Mouse (Mus musculus) C2C12 (cell line): ENCODE data around the gene Plin3. TPM values are rescaled to one million over a fixed set of nuclear protein-coding genes. Genes with fewer than 3 reads are reported as not detected.

ENCODE experiments used
- H3K27me3 ChIP-seq: one replicate; pipeline ENCODE4 v1.6.1; 2011; ENCODE audit not compliant: control insufficient read depth, insufficient read depth, insufficient read length
- H3K36me3 ChIP-seq: one replicate; pipeline ENCODE4 v1.6.1; 2011; ENCODE audit not compliant: control insufficient read depth, insufficient read depth
- H3K4me3 ChIP-seq: one replicate; pipeline ENCODE4 v1.5.1; 2011; ENCODE audit warnings: mild to moderate bottlenecking, control low read depth; ENCODE audit not compliant: poor library complexity, insufficient read depth, severe bottlenecking
- H3K79me2 ChIP-seq: one replicate; pipeline ENCODE4 v1.6.1; 2011; ENCODE audit not compliant: control insufficient read depth, insufficient read depth
- H3K79me3 ChIP-seq: one replicate; pipeline ENCODE4 v1.6.1; 2011; ENCODE audit warnings: low read depth, control low read depth
- H3ac ChIP-seq: one replicate; pipeline ENCODE3; 2011; ENCODE audit warnings: low read depth; ENCODE audit not compliant: control insufficient read depth, insufficient read length
- CEBPB ChIP-seq: IDR thresholded peaks from one replicate; pipeline ENCODE4 v1.6.1; 2011; ENCODE audit warnings: low read depth, mild to moderate bottlenecking, control low read depth, moderate library complexity
- CTCF ChIP-seq: IDR thresholded peaks from one replicate; pipeline ENCODE4 v1.5.1; 2011; ENCODE audit not compliant: control insufficient read depth, insufficient read depth, insufficient read length
- FOSL1 ChIP-seq: IDR thresholded peaks from one replicate; pipeline ENCODE4 v1.8.0; 2011; ENCODE audit warnings: mild to moderate bottlenecking, low read length; ENCODE audit not compliant: poor library complexity, insufficient read depth, severe bottlenecking
- MAX ChIP-seq: IDR thresholded peaks from one replicate; pipeline ENCODE4 v1.6.1; 2011; ENCODE audit warnings: mild to moderate bottlenecking, control low read depth
- MYOD1 ChIP-seq: IDR thresholded peaks from one replicate; pipeline ENCODE4 v1.6.1; 2011; ENCODE audit warnings: low read depth; ENCODE audit not compliant: control insufficient read depth, insufficient read length
- MYOG ChIP-seq: IDR thresholded peaks from one replicate; pipeline ENCODE4 v1.6.1; 2011; ENCODE audit not compliant: control insufficient read depth, insufficient read length; ENCODE audit errors: extremely low read depth
- USF1 ChIP-seq: IDR thresholded peaks from one replicate; pipeline ENCODE4 v1.6.1; 2011; ENCODE audit warnings: low read depth, mild to moderate bottlenecking, control low read depth, moderate library complexity
- polyA plus RNA-seq: library from polyadenylated mRNA; unstranded; fragments of >200 nt; fragmentation: generic; extraction: Trizol; gene quantifications from one replicate; pipeline ENCODE4 v1.2.1, GENCODE M21; 2012; ENCODE audit warnings: missing spikeins

Gene Plin3
- polyA plus RNA-seq, 1 experiment = 27.5 TPM

DNA sequence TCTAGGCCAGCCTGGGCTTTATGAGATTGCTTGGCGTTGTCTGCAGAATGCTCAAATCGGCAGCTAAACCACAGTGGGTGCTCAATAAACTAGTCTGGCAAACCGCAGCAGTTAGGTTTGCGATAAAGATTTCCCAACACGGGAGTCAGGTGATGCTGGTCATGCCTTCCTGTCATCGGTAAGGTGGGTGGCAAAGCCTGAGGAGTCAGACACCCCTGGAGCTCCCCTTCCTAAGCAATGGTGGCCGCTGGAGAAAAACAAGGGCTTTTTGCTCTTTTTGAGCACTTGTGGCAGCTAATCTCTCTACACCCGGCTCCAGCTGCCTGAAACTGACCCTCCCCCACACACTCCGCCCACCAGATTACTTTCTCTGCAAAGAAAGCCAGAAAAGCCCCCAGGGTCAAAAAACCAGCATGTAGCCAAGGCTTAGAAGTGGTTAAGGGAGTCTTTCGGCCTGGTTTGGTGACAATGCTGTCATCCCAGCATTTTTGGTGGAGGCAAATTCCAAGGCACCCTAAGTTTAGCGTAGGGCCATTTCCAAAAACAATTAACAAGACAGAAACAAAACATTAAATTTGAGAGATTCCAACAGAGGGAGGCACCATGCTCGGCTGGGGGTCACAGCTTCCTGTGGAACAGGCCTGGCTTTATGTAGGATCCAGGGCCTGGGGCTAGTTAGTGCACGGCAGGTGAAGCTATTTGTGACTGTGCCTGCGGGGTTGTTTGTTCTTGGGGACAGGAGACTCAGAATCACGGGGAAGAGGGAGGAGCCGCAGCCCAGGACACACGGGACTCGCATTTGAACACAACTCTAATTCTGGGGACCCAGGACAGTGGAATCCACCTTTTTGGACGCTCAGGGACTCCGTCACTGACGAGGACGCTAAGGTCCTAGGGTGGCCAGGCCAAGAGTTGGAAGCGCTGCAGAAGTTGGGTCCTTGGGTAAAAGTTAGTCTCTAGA is 3.0 kb downstream of the Plin3 start:
- Histone ChIP-seq H3ac (peak overlapping the region; percentile 60), H3K4me3 (peak overlapping the region; percentile 53), H3K36me3 (peaks cover 7% of the 10 kb centered on the region), H3K79me2 (peaks cover 16% of the 10 kb centered on the region), H3K79me3 (no peaks in the 10 kb centered on the region), H3K27me3 (no peaks in the 10 kb centered on the region)
- peak; percentile 35 for TF ChIP-seq CEBPB
- no peak for TF ChIP-seq MAX
- TF ChIP-seq MYOG = no peak
- no peak for TF ChIP-seq CTCF
- TF ChIP-seq FOSL1 = no peak
- TF ChIP-seq USF1 = peak; percentile 24
- TF ChIP-seq MYOD1 = no peak

DNA sequence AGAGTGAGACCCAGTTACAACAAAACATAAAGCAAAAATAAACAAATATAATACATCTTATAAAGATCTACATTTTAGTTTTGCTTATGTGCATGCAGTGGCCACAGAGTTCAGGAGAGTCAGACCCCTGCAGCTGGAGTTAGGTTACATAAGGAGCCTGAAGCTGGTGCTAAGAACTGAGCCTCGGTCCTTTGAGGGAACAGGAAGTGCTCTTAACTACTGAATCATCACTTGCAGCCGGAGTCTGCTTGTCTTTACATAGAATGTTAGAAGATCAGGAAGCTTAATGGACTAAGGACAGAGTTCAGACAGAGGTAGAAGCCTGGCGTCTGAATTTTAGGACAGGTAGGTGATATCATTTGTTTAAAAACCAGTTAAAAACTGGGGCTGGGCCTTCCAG is 3.8 kb downstream of the Plin3 start:
- no peaks in the 10 kb centered on the region for H3K27me3 ChIP-seq
- H3ac ChIP-seq = no peak overlapping the region
- H3K36me3 ChIP-seq = peaks cover 7% of the 10 kb centered on the region
- H3K79me3 ChIP-seq = no peaks in the 10 kb centered on the region
- peaks cover 16% of the 10 kb centered on the region for H3K79me2 ChIP-seq
- no peak for TF ChIP-seq CEBPB
- no peak for TF ChIP-seq MYOD1
- no peak for TF ChIP-seq CTCF
- TF ChIP-seq MAX = no peak
- no peak for TF ChIP-seq USF1
- no peak for TF ChIP-seq MYOG
- no peak for TF ChIP-seq FOSL1
- H3K4me3 ChIP-seq = no peak overlapping the region

GRCm38 (mm10) chr17:56287830-56288229 is 4.8 kb downstream of the Plin3 start:
- peaks cover 7% of the 10 kb centered on the region for H3K36me3 ChIP-seq
- no peaks in the 10 kb centered on the region for H3K79me3 ChIP-seq
- H3K27me3 ChIP-seq = no peaks in the 10 kb centered on the region
- no peak for TF ChIP-seq FOSL1
- no peak for TF ChIP-seq CEBPB
- TF ChIP-seq USF1 = no peak
- TF ChIP-seq CTCF = no peak
- no peak for TF ChIP-seq MYOG
- TF ChIP-seq MYOD1 = no peak
- no peak for TF ChIP-seq MAX
- peaks cover 16% of the 10 kb centered on the region for H3K79me2 ChIP-seq
- no peak overlapping the region for H3ac ChIP-seq
- H3K4me3 ChIP-seq = no peak overlapping the region

GRCm38 (mm10) chr17:56285995-56286394 is 6.7 kb downstream of the Plin3 start:
- peaks cover 16% of the 10 kb centered on the region for H3K79me2 ChIP-seq
- H3K27me3 ChIP-seq = no peaks in the 10 kb centered on the region
- no peak overlapping the region for H3K4me3 ChIP-seq
- H3K79me3 ChIP-seq = no peaks in the 10 kb centered on the region
- peaks cover 9% of the 10 kb centered on the region for H3K36me3 ChIP-seq
- TF ChIP-seq MYOD1 = no peak
- TF ChIP-seq FOSL1 = no peak
- H3ac ChIP-seq = no peak overlapping the region

GRCm38 (mm10) chr17:56283316-56283715 is 9.4 kb downstream of the Plin3 start:
- no peaks in the 10 kb centered on the region for H3K79me3 ChIP-seq
- H3K4me3 ChIP-seq = no peak overlapping the region
- H3K79me2 ChIP-seq = peaks cover 8% of the 10 kb centered on the region
- no peak for TF ChIP-seq CEBPB
- no peak for TF ChIP-seq CTCF
- no peak for TF ChIP-seq MYOG
- no peak for TF ChIP-seq USF1
- H3ac ChIP-seq = no peak overlapping the region
- H3K27me3 ChIP-seq = no peaks in the 10 kb centered on the region
- H3K36me3 ChIP-seq = peaks cover 15% of the 10 kb centered on the region

- no peaks in the 10 kb centered on the region for H3K79me3 ChIP-seq
- no peaks in the 10 kb centered on the region for H3K27me3 ChIP-seq
- peaks cover 15% of the 10 kb centered on the region for H3K36me3 ChIP-seq
- H3K4me3 ChIP-seq = no peak overlapping the region
- TF ChIP-seq CEBPB (no peak), USF1 (no peak), MYOG (no peak), CTCF (no peak), MYOD1 (no peak), MAX (no peak), FOSL1 (no peak)
- no peak overlapping the region for H3ac ChIP-seq
- H3K79me2 ChIP-seq = peaks cover 3% of the 10 kb centered on the region
Measured at GRCm38 (mm10) chr17:56282802-56283201, 9.9 kb downstream of the Plin3 start.
